ENCODE assay signal across 16 mouse cellular contexts in genomic region chr6:107442058-107442457, GRCm38 (mm10).
DNase-seq lines count a peak whose midpoint lies in the region; ATAC-seq and TF ChIP-seq lines count a peak whose summit lies in the region.
"Had no signal": no experiment of that assay in that cellular context is flagged by ENCODE, and none has a peak within 500 bp of the region (broad histone marks: within the 10 kb centered on the region; RNA-seq: fewer than 3 reads in every experiment).

No protein-coding gene starts in this region.

- WGBS in forebrain, embryonic 15.5 days, result 35% methylated on average over 1 of the region's 1 CpGs
- WGBS in forebrain, embryonic 10.5 days, result 78% methylated on average over 1 of the region's 1 CpGs
- 54% methylated on average over 1 of the region's 1 CpGs for WGBS in hindbrain, postnatal 0 days
- 82% methylated on average over 1 of the region's 1 CpGs for WGBS in hindbrain, embryonic 11.5 days
- 24% methylated on average over 1 of the region's 1 CpGs for WGBS in forebrain, postnatal 0 days

- no peaks in the 10 kb centered on the region for H3K36me3 ChIP-seq in forebrain, embryonic 15.5 days
- H3K36me3 ChIP-seq in forebrain, embryonic 10.5 days (replicated peaks), result no peaks in the 10 kb centered on the region
- no peaks in the 10 kb centered on the region for H3K36me3 ChIP-seq in hindbrain, postnatal 0 days (ENCODE audit: insufficient read depth, low read length)
- H3K36me3 ChIP-seq in hindbrain, embryonic 11.5 days (ENCODE audit: control insufficient read depth, insufficient read depth, low read length), result no peaks in the 10 kb centered on the region
- H3K36me3 ChIP-seq in forebrain, postnatal 0 days (ENCODE audit: insufficient read depth), result no peaks in the 10 kb centered on the region
- H3K36me3 ChIP-seq: embryonic facial prominence, embryonic 10.5 days; heart, embryonic 13.5 days had no signal

- ATAC-seq in forebrain, embryonic 15.5 days (replicated peaks), result peak; percentile 83
- no peak for ATAC-seq in hindbrain, postnatal 0 days
- no peak for ATAC-seq in hindbrain, embryonic 11.5 days (ENCODE audit: low FRiP score)
- ATAC-seq in forebrain, postnatal 0 days, result peak; percentile 42; the same call in 1 of the 2 replicates
- ATAC-seq: activated CD4-positive, CD25-positive, alpha-beta regulatory T cell, adult 4 months; intestine, embryonic 16.5 days; Patski had no signal

- no peaks in the 10 kb centered on the region for H3K27me3 ChIP-seq in forebrain, embryonic 15.5 days
- no peaks in the 10 kb centered on the region for H3K27me3 ChIP-seq in forebrain, embryonic 10.5 days (ENCODE audit: poor library complexity, severe bottlenecking)
- H3K27me3 ChIP-seq in hindbrain, postnatal 0 days (ENCODE audit: insufficient read depth, low read length), result no peaks in the 10 kb centered on the region
- no peaks in the 10 kb centered on the region for H3K27me3 ChIP-seq in hindbrain, embryonic 11.5 days (ENCODE audit: control insufficient read depth, insufficient read depth, low read length)
- no peaks in the 10 kb centered on the region for H3K27me3 ChIP-seq in forebrain, postnatal 0 days (ENCODE audit: insufficient read depth, low read length)
- H3K27me3 ChIP-seq: heart, embryonic 13.5 days; Patski had no signal

- no peak for DNase-seq in forebrain, embryonic 10.5 days (ENCODE audit: extremely low spot score, low spot score)
- peak; percentile 13 for DNase-seq in hindbrain, postnatal 0 days (ENCODE audit: low spot score)
- no peak for DNase-seq in hindbrain, embryonic 11.5 days (ENCODE audit: low spot score)
- DNase-seq in brain, embryonic 14.5 days (ENCODE audit: low read depth), result peak; percentile 63
- peak; percentile 13 for DNase-seq in forebrain, postnatal 0 days
- DNase-seq: adrenal gland, postnatal 14 days; cerebellum, adult 2 months; gastrocnemius, postnatal 14 days; heart, postnatal 36 days; kidney, adult 2 months had no signal

- no peaks in the 10 kb centered on the region for H3K9me3 ChIP-seq in forebrain, embryonic 15.5 days
- no peaks in the 10 kb centered on the region for H3K9me3 ChIP-seq in forebrain, embryonic 10.5 days
- no peaks in the 10 kb centered on the region for H3K9me3 ChIP-seq in hindbrain, postnatal 0 days (ENCODE audit: low read length)
- H3K9me3 ChIP-seq in hindbrain, embryonic 11.5 days (ENCODE audit: control insufficient read depth, low read length), result no peaks in the 10 kb centered on the region
- H3K9me3 ChIP-seq in forebrain, postnatal 0 days (ENCODE audit: low read length), result no peaks in the 10 kb centered on the region
- H3K9me3 ChIP-seq: embryonic facial prominence, embryonic 10.5 days; heart, embryonic 13.5 days had no signal

- no peak for TF ChIP-seq CTCF in hindbrain, postnatal 0 days (IDR thresholded peaks at IDR 0.05; ENCODE audit: low read depth)
- no peak for TF ChIP-seq CTCF in brain, embryonic 14.5 days (IDR thresholded peaks at IDR 0.05; ENCODE audit: borderline replicate concordance, extremely low read depth, insufficient read depth, insufficient read length)
- TF ChIP-seq CTCF in forebrain, postnatal 0 days (IDR thresholded peaks at IDR 0.05; ENCODE audit: low read depth), result no peak

- H3K4me2 ChIP-seq in forebrain, embryonic 15.5 days (replicated peaks), result no peak overlapping the region
- no peak overlapping the region for H3K4me2 ChIP-seq in hindbrain, postnatal 0 days (ENCODE audit: low read depth, low read length)
- no peak overlapping the region for H3K4me2 ChIP-seq in hindbrain, embryonic 11.5 days (replicated peaks; ENCODE audit: low read depth, low read length)
- no peak overlapping the region for H3K4me2 ChIP-seq in forebrain, postnatal 0 days (ENCODE audit: low read depth)
- H3K4me2 ChIP-seq: heart, embryonic 13.5 days had no signal

- no peak for TF ChIP-seq POLR2A in brain, embryonic 14.5 days (IDR thresholded peaks at IDR 0.05; ENCODE audit: borderline replicate concordance, extremely low read depth, insufficient read depth, insufficient read length, poor library complexity, severe bottlenecking)

- peaks cover 4% of the 10 kb centered on the region; the same call in 1 of the 2 replicates for H3K4me1 ChIP-seq in forebrain, embryonic 15.5 days
- H3K4me1 ChIP-seq in forebrain, embryonic 10.5 days, result no peaks in the 10 kb centered on the region
- H3K4me1 ChIP-seq in hindbrain, postnatal 0 days (ENCODE audit: insufficient read depth, low read length), result 0 out of 2 replicates have a peak, but pooled peaks cover 4% of the 10 kb centered on the region
- H3K4me1 ChIP-seq in hindbrain, embryonic 11.5 days (replicated peaks; ENCODE audit: control insufficient read depth, insufficient read depth, low read length), result no peaks in the 10 kb centered on the region
- H3K4me1 ChIP-seq in forebrain, postnatal 0 days (ENCODE audit: insufficient read depth), result no peaks in the 10 kb centered on the region
- H3K4me1 ChIP-seq: embryonic facial prominence, embryonic 10.5 days; heart, embryonic 13.5 days had no signal

- no peak overlapping the region for H3K27ac ChIP-seq in forebrain, embryonic 15.5 days (replicated peaks)
- no peak overlapping the region for H3K27ac ChIP-seq in forebrain, embryonic 10.5 days
- no peak overlapping the region for H3K27ac ChIP-seq in hindbrain, postnatal 0 days
- no peak overlapping the region for H3K27ac ChIP-seq in hindbrain, embryonic 11.5 days (ENCODE audit: low read depth, low read length)
- no peak overlapping the region for H3K27ac ChIP-seq in forebrain, postnatal 0 days (ENCODE audit: low read depth, low read length)
- H3K27ac ChIP-seq: embryonic facial prominence, embryonic 10.5 days; heart, embryonic 13.5 days had no signal

- H3K9ac ChIP-seq in forebrain, embryonic 15.5 days (replicated peaks), result no peak overlapping the region
- no peak overlapping the region for H3K9ac ChIP-seq in hindbrain, postnatal 0 days (replicated peaks; ENCODE audit: low read length)
- H3K9ac ChIP-seq in hindbrain, embryonic 11.5 days (ENCODE audit: low read depth, low read length), result no peak overlapping the region
- H3K9ac ChIP-seq in forebrain, postnatal 0 days, result no peak overlapping the region
- H3K9ac ChIP-seq: heart, embryonic 13.5 days had no signal

- no peak overlapping the region for H3K4me3 ChIP-seq in forebrain, embryonic 15.5 days
- no peak overlapping the region for H3K4me3 ChIP-seq in forebrain, embryonic 10.5 days
- H3K4me3 ChIP-seq in hindbrain, postnatal 0 days (ENCODE audit: low read length), result no peak overlapping the region
- no peak overlapping the region for H3K4me3 ChIP-seq in hindbrain, embryonic 11.5 days (ENCODE audit: low read depth, low read length)
- H3K4me3 ChIP-seq in forebrain, postnatal 0 days (ENCODE audit: low read depth, low read length), result no peak overlapping the region
- H3K4me3 ChIP-seq: embryonic facial prominence, embryonic 10.5 days; heart, embryonic 13.5 days had no signal

Comparison
In these comparisons a context has a peak if more than half of its experiments do, and no peak if none do; other contexts are left out.
1. DNase-seq: peak in hindbrain, postnatal 0 days (single experiment), brain, embryonic 14.5 days (single experiment) and forebrain, postnatal 0 days (single experiment); none in forebrain, embryonic 10.5 days (single experiment) and hindbrain, embryonic 11.5 days (single experiment).
2. ATAC-seq: peak in forebrain, embryonic 15.5 days (single experiment) and forebrain, postnatal 0 days (single experiment); none in hindbrain, postnatal 0 days (single experiment) and hindbrain, embryonic 11.5 days (single experiment).